Mouse (Mus musculus) cerebellum, adult 11-12 months (tissue): ENCODE measurements around the gene H2afz.
"Not testable (repeated sequence)": the region's sequence is repeated elsewhere in the genome, so short reads cannot be mapped to it uniquely, and the experiment has no call there.

ENCODE experiments used
- DNase-seq: peaks from one replicate; pipeline ENCODE4 v3.0.0; 2022

H2afz gene

GRCm38 (mm10) chr3:137863330-137864123, 760 bp upstream of the H2afz start:
- DNase-seq: peak; percentile 44

- DNase-seq: peak; percentile 88
Measured at GRCm38 (mm10) chr3:137864988-137865982, 998 bp downstream of the H2afz start.

- no peak for DNase-seq
Measured at GRCm38 (mm10) chr3:137867133-137867436, 2.8 kb downstream of the H2afz start.

GRCm38 (mm10) chr3:137867437-137868093, 3.3 kb downstream of the H2afz start, which contains the start of gene Dnajb14:
TSS of gene Dnajb14 (plus strand) at chr3:137867675.
- DNase-seq: peak; percentile 77

- no peak for DNase-seq
Measured at GRCm38 (mm10) chr3:137868094-137868913, 4.0 kb downstream of the H2afz start.

GRCm38 (mm10) chr3:137869395-137869794, 5.1 kb downstream of the H2afz start:
- DNase-seq: no peak

GRCm38 (mm10) chr3:137879313-137879712, 15.0 kb downstream of the H2afz start:
- no peak for DNase-seq

GRCm38 (mm10) chr3:137880109-137880748, 15.9 kb downstream of the H2afz start:
- no peak for DNase-seq

- no peak for DNase-seq
Measured at GRCm38 (mm10) chr3:137881093-137881492, 16.8 kb downstream of the H2afz start.

- no peak for DNase-seq
Measured at GRCm38 (mm10) chr3:137887961-137888360, 23.7 kb downstream of the H2afz start.

- no peak for DNase-seq
Measured at GRCm38 (mm10) chr3:137891089-137891488, 26.8 kb downstream of the H2afz start.

GRCm38 (mm10) chr3:137892118-137892517, 27.8 kb downstream of the H2afz start:
- DNase-seq: no peak

- no peak for DNase-seq
Measured at GRCm38 (mm10) chr3:137893789-137894188, 29.5 kb downstream of the H2afz start.

- DNase-seq: no peak
Measured at GRCm38 (mm10) chr3:137895196-137895595, 30.9 kb downstream of the H2afz start.

- no peak for DNase-seq
Measured at GRCm38 (mm10) chr3:137896386-137896785, 32.1 kb downstream of the H2afz start.

GRCm38 (mm10) chr3:137896867-137897266, 32.6 kb downstream of the H2afz start:
- no peak for DNase-seq

- DNase-seq: no peak
Measured at GRCm38 (mm10) chr3:137897685-137898084, 33.4 kb downstream of the H2afz start.

- no peak for DNase-seq
Measured at GRCm38 (mm10) chr3:137900149-137900548, 35.9 kb downstream of the H2afz start.

GRCm38 (mm10) chr3:137913093-137913492, 48.8 kb downstream of the H2afz start:
- DNase-seq: no peak

- DNase-seq: not testable (repeated sequence)
Measured at GRCm38 (mm10) chr3:137914567-137914966, 50.3 kb downstream of the H2afz start.
